Mouse (Mus musculus) heart, embryonic 13.5 days (tissue): ENCODE measurements around the gene Atp8a2. TPM values are rescaled to one million over a fixed set of nuclear protein-coding genes. Genes with fewer than 3 reads are reported as not detected.
A peak's percentile ranks its signal among the peaks of the same experiment; 100 is the strongest.
"Not testable (repeated sequence)": the region's sequence is repeated elsewhere in the genome, so short reads cannot be mapped to it uniquely, and the experiment has no call there.

ENCODE experiments used
- ATAC-seq: fragments of 200-750 bp; cut with Nextera tagmentation; 2 replicates; pipeline ENCODE4 v1.8.0; 2017; ENCODE audit warnings: moderate TSS enrichment; ENCODE audit not compliant: insufficient number of reproducible peaks, low FRiP score, low TSS enrichment; ENCODE audit errors: extremely low read depth
- H3K27ac ChIP-seq: fragments of 300-500 bp; sonication (generic); replicated peaks from 2 replicates; pipeline ENCODE4 v1.5.1; 2015; ENCODE audit warnings: moderate library complexity, mild to moderate bottlenecking, inconsistent platforms
- H3K27me3 ChIP-seq: fragments of 300-500 bp; sonication (generic); replicated peaks from 2 replicates; pipeline ENCODE4 v1.6.1; 2015; ENCODE audit warnings: mild to moderate bottlenecking, inconsistent platforms
- H3K36me3 ChIP-seq: fragments of 300-500 bp; sonication (generic); 2 replicates; pipeline ENCODE4 v1.6.1; 2015; ENCODE audit warnings: mild to moderate bottlenecking, inconsistent platforms
- H3K4me1 ChIP-seq: fragments of 300-500 bp; sonication (generic); 2 replicates; pipeline ENCODE4 v1.6.1; 2015; ENCODE audit warnings: inconsistent platforms
- H3K4me2 ChIP-seq: fragments of 300-500 bp; sonication (generic); 2 replicates; pipeline ENCODE4 v1.6.1; 2015; ENCODE audit warnings: inconsistent platforms, mild to moderate bottlenecking, moderate library complexity
- H3K4me3 ChIP-seq: fragments of 300-500 bp; sonication (generic); 2 replicates; pipeline ENCODE4 v1.5.1; 2015; ENCODE audit warnings: moderate library complexity, mild to moderate bottlenecking, inconsistent platforms
- H3K9ac ChIP-seq: fragments of 300-500 bp; sonication (generic); 2 replicates; pipeline ENCODE4 v1.6.1; 2015; ENCODE audit warnings: inconsistent platforms, mild to moderate bottlenecking, moderate library complexity
- H3K9me3 ChIP-seq: fragments of 300-500 bp; sonication (generic); 2 replicates; pipeline ENCODE4 v1.6.1; 2016; ENCODE audit warnings: inconsistent platforms
- WGBS: fragments of 180-500 bp; shearing (Covaris S2); methylation state at CpG from one replicate; pipeline ENCODE4 v1.1.7; 2015; ENCODE audit warnings: mixed read lengths; 5-methylcytosine and 5-hydroxymethylcytosine counted together
- polyA plus RNA-seq: library from polyadenylated mRNA; unstranded; fragments of >200 nt; fragmentation: Nextera tagmentation; extraction: Ambion mirVana; gene quantifications from 2 replicates; pipeline ENCODE4 v1.2.1, GENCODE M21; 2015

The Atp8a2 gene
- polyA plus RNA-seq, 1 experiment from 2014 or later, result 6.7 TPM

DNA sequence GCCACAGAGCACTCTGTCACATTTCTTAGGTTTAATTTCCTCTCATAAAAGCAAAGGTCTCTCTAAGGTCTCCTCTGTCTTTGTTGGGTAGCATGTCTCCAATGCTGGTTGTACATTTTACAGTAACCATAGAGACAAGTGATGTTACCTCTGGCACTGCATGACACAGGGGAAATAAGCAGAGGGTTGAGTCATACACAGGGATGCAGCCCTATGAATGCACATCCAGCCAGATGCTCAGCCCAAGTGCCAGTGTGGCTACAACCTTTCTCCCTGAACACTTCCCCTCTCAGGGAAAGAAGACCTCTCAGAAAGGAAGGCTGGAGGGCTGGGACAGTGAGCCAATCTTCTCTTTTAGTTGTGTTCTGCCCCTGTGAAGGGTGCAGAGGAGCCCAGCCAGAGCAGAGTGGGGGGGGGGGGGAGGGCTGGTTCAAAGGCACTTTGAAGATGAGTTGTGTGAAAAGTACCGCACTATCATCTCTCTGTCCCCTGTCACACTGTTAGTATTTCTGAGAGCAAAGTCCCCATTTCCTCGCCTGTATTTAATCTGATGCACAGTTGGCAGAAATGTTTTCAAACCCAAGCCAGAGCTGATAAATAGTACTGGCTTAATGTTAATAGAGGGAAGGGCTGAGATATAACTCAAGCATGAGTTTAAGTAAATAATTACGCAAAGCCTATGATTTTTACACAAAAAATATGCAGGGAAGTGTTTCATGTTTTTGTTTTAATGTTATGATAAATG is 467.5 kb downstream of the Atp8a2 start:
- H3K27ac ChIP-seq, result no peak overlapping the region

GRCm38 (mm10) chr14:59727016-59727415 is 470.0 kb downstream of the Atp8a2 start:
- H3K36me3 ChIP-seq, result no peaks in the 10 kb centered on the region
- no peaks in the 10 kb centered on the region for H3K27me3 ChIP-seq
- no peak overlapping the region for H3K4me3 ChIP-seq
- no peak overlapping the region for H3K27ac ChIP-seq
- H3K9me3 ChIP-seq, result no peaks in the 10 kb centered on the region
- no peak overlapping the region for H3K4me2 ChIP-seq
- ATAC-seq, result no peak
- 60% methylated on average over 4 of the region's 4 CpGs for WGBS
- peaks cover 6% of the 10 kb centered on the region for H3K4me1 ChIP-seq
- no peak overlapping the region for H3K9ac ChIP-seq

More for the DNA sequence above, 467.5 kb downstream of the Atp8a2 start:
- Histone ChIP-seq H3K27me3 (no peaks in the 10 kb centered on the region), H3K9me3 (no peaks in the 10 kb centered on the region), H3K36me3 (no peaks in the 10 kb centered on the region), H3K4me2 (no peak overlapping the region), H3K4me3 (no peak overlapping the region), H3K9ac (no peak overlapping the region), H3K4me1 (peaks cover 3% of the 10 kb centered on the region; the same call in 1 of the 2 replicates)
- WGBS, result 50% methylated on average over 3 of the region's 3 CpGs
- no peak for ATAC-seq

DNA sequence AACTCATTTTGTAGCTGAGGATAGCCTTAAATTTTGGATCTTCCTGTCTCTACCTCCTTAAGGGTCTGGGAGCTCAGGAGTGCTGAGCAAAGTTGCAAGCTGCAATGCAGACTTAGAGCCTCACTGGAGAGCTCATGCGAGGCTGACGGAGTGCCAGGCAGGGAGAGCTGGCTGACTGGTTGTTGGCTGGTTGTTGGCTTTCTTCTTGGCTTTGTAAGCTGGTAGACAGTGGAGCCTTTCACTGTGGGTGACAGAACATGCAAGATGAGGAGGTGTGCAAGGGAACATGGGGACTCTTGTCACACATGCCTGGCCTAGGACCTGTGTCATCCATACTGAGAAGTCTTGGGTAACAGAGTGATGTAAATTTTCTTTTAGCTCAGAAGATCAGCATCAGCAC is 473.8 kb downstream of the Atp8a2 start:
- H3K27me3 ChIP-seq, result no peaks in the 10 kb centered on the region
- no peak overlapping the region for H3K4me2 ChIP-seq
- no peaks in the 10 kb centered on the region for H3K36me3 ChIP-seq
- H3K4me3 ChIP-seq, result no peak overlapping the region
- H3K9ac ChIP-seq, result no peak overlapping the region
- H3K4me1 ChIP-seq, result peaks cover 10% of the 10 kb centered on the region
- H3K27ac ChIP-seq, result no peak overlapping the region
- WGBS, result 77% methylated on average over 2 of the region's 2 CpGs
- H3K9me3 ChIP-seq, result no peaks in the 10 kb centered on the region
- ATAC-seq, result no peak

DNA sequence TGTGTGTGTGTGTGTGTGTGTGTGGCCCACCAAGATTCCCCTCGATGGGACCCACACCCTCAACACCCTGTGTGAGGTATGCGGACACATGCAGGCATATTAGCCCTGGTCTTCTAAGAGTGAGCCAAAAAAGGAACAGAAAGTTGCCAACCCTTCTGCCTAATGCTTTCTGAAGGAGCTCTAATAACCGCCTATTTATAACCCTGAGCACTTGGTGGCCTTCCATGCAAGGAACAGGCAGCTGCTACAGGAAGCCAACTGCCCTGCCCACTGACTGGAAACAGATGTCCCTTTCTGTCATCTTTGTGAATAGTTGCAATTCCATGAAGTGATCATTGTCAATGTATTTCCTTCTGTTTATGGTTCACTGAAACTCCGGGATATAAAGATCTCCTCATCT is 475.0 kb downstream of the Atp8a2 start:
- ATAC-seq, result no peak

GRCm38 (mm10) chr14:59721356-59721755 is 475.6 kb downstream of the Atp8a2 start:
- no peak overlapping the region for H3K4me3 ChIP-seq
- no peaks in the 10 kb centered on the region for H3K9me3 ChIP-seq
- H3K9ac ChIP-seq, result 0 out of 2 replicates have a peak overlapping the region, but pooled peaks have one; percentile 10
- H3K4me1 ChIP-seq, result peaks cover 10% of the 10 kb centered on the region
- ATAC-seq, result no peak
- no peaks in the 10 kb centered on the region for H3K36me3 ChIP-seq
- no peak overlapping the region for H3K4me2 ChIP-seq
- no peaks in the 10 kb centered on the region for H3K27me3 ChIP-seq
- H3K27ac ChIP-seq, result no peak overlapping the region; the same call in 1 of the 2 replicates
- WGBS, result 87% methylated on average over 3 of the region's 3 CpGs

More for the DNA sequence above, 475.0 kb downstream of the Atp8a2 start:
- no peaks in the 10 kb centered on the region for H3K36me3 ChIP-seq
- H3K4me3 ChIP-seq, result no peak overlapping the region
- peaks cover 10% of the 10 kb centered on the region for H3K4me1 ChIP-seq
- H3K27me3 ChIP-seq, result no peaks in the 10 kb centered on the region
- no peaks in the 10 kb centered on the region for H3K9me3 ChIP-seq
- 50% methylated on average over 4 of the region's 4 CpGs for WGBS
- H3K9ac ChIP-seq, result no peak overlapping the region
- peak overlapping the region; percentile 12; the same call in 1 of the 2 replicates for H3K27ac ChIP-seq
- no peak overlapping the region for H3K4me2 ChIP-seq

DNA sequence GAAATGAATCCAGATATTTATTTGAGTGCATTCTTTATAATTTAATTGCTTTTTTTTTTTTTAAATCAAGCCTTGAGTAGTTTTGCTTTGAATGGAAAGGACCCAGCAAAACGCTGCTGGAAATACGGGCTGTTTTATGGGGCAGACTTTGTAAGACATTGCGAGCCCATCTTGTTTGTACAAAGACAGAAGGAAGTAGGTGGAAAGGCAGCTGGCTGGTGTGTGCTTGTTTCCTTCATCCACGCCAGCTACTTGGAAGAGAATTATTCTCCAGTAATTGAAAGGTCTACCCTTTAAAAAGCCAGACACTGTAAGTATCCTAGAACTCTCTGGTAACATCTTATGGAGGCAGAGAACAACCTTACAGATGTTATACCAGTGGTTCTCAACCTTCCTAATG is 476.6 kb downstream of the Atp8a2 start:
- WGBS, result 85% methylated on average over 4 of the region's 4 CpGs
- no peak for ATAC-seq
- Histone ChIP-seq H3K9ac (no peak overlapping the region), H3K36me3 (no peaks in the 10 kb centered on the region), H3K4me2 (no peak overlapping the region), H3K4me3 (no peak overlapping the region), H3K27me3 (no peaks in the 10 kb centered on the region), H3K4me1 (peaks cover 18% of the 10 kb centered on the region), H3K27ac (no peak overlapping the region), H3K9me3 (no peaks in the 10 kb centered on the region)

DNA sequence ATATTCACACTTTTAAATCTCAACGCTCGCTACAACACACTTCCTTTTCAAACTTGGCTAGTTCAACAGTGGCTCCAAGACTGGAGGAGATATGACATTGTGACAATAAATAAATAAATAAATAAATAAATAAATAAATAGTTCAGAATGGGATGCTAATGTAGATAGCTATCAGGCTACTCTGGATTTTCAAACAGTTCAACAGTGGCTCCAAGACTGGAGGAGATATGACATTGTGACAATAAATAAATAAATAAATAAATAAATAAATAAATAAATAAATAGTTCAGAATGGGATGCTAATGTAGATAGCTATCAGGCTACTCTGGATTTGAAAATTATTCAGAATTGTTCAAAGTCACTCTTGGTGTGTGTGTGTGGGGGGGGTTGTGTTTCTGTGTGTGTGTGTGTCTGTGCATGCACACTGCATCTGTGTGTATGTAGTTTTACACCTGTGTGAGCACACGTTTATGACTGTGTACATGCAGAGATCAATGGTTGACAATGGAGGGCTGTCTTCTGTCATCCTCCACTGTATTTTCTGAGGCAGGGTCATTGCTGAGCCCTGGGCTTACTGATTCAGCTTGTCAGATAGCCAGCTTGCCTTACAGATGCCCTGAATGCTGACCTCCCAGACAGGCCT is 480.4 kb downstream of the Atp8a2 start:
- H3K9me3 ChIP-seq, ATAC-seq, H3K27ac ChIP-seq, H3K27me3 ChIP-seq, H3K4me3 ChIP-seq, H3K9ac ChIP-seq, H3K4me2 ChIP-seq, H3K36me3 ChIP-seq: not testable (repeated sequence)
- H3K4me1 ChIP-seq, result peaks cover 17% of the 10 kb centered on the region
- 74% methylated on average over 3 of the region's 3 CpGs for WGBS

- H3K9me3 ChIP-seq, result no peaks in the 10 kb centered on the region
- H3K27me3 ChIP-seq, result no peaks in the 10 kb centered on the region
- no peaks in the 10 kb centered on the region for H3K36me3 ChIP-seq
- H3K4me3 ChIP-seq, result no peak overlapping the region
- no peak for ATAC-seq
- peaks cover 14% of the 10 kb centered on the region for H3K4me1 ChIP-seq
- 38% methylated on average over 13 of the region's 13 CpGs for WGBS
- no peak overlapping the region for H3K4me2 ChIP-seq
- H3K9ac ChIP-seq, result no peak overlapping the region
- H3K27ac ChIP-seq, result 0 out of 2 replicates have a peak overlapping the region, but pooled peaks have one; percentile 48
Measured at GRCm38 (mm10) chr14:59715695-59716442, 481.1 kb downstream of the Atp8a2 start.

- WGBS, result 80% methylated on average over 3 of the region's 3 CpGs
- H3K27me3 ChIP-seq, result no peaks in the 10 kb centered on the region
- ATAC-seq, result no peak
- no peaks in the 10 kb centered on the region for H3K36me3 ChIP-seq
- H3K9me3 ChIP-seq, result no peaks in the 10 kb centered on the region
- no peaks in the 10 kb centered on the region for H3K4me1 ChIP-seq
- H3K27ac ChIP-seq, result no peak overlapping the region
- H3K4me3 ChIP-seq, result no peak overlapping the region
- no peak overlapping the region for H3K4me2 ChIP-seq
- H3K9ac ChIP-seq, result no peak overlapping the region
Measured at GRCm38 (mm10) chr14:59709505-59710335, 487.3 kb downstream of the Atp8a2 start.

GRCm38 (mm10) chr14:59708009-59708408 is 489.0 kb downstream of the Atp8a2 start:
- 86% methylated on average over 7 of the region's 7 CpGs for WGBS
- no peaks in the 10 kb centered on the region for H3K4me1 ChIP-seq
- ATAC-seq, result no peak

More at GRCm38 (mm10) chr14:59708009-59708408, 489.0 kb downstream of the Atp8a2 start:
- Histone ChIP-seq H3K9me3 (no peaks in the 10 kb centered on the region), H3K4me3 (no peak overlapping the region), H3K4me2 (no peak overlapping the region), H3K27ac (no peak overlapping the region), H3K9ac (no peak overlapping the region), H3K27me3 (no peaks in the 10 kb centered on the region), H3K36me3 (no peaks in the 10 kb centered on the region)
